Comparison of ENCODE assay signal across 29 mouse cellular contexts in the genomic region with DNA sequence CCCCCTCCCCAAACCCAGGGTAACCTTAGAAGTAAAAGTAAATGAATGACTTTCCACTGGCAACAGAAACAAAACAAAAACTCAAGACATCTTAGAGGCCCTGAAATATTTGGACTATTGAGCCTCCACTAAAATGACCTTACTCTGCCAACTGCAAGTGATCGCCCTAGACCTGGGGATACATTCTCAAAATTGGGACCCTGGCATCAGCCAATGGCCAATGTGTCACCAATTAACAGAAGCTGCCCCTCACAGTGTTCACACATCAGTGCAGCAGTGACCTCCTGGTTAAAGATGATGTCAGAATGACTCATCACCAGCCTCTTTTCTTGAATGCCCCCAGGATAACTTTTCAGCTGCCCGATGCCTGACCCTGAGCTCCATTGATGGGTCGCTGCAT. TPM values are rescaled to one million over a fixed set of nuclear protein-coding genes. Genes with fewer than 3 reads are reported as not detected.
"Had no signal": no experiment of that assay in that cellular context is flagged by ENCODE, and none has a peak within 500 bp of the region (broad histone marks: within the 10 kb centered on the region; RNA-seq: fewer than 3 reads in every experiment).

No protein-coding gene starts in this region.

- H3K9me3 ChIP-seq: neural tube, embryonic 13.5 days had no signal

- H3K4me3 ChIP-seq: layer of hippocampus, adult 2 months; left cerebral cortex, adult 2 months; liver, embryonic 13.5 days; myocyte; neural tube, embryonic 13.5 days had no signal

- H3K27me3 ChIP-seq: liver, embryonic 13.5 days; neural tube, embryonic 13.5 days had no signal

- H3K36me3 ChIP-seq: liver, embryonic 13.5 days; neural tube, embryonic 13.5 days had no signal

- ATAC-seq: intestine, postnatal 0 days; midbrain, embryonic 16.5 days had no signal

- H3K4me1 ChIP-seq: liver, embryonic 13.5 days; neural tube, embryonic 13.5 days had no signal

- H3K27ac ChIP-seq: layer of hippocampus, adult 2 months; left cerebral cortex, adult 2 months; liver, embryonic 13.5 days; neural tube, embryonic 13.5 days had no signal

- H3K9ac ChIP-seq: liver, embryonic 13.5 days; neural tube, embryonic 13.5 days had no signal

- H3K4me2 ChIP-seq: liver, embryonic 13.5 days; midbrain, embryonic 11.5 days; neural tube, embryonic 13.5 days had no signal

- DNase-seq: layer of hippocampus, adult 9-11 months; layer of hippocampus, postnatal 36 days; liver, embryonic 13.5 days; lung, adult 2 months; lung, postnatal 14 days; lung, postnatal 4 days; thymus, adult 18-20 months; thymus, postnatal 4 days had no signal

RNA-seq across cellular contexts. Expression of gene Gm6614, which starts 30.7 kb away (rescaled TPM):
- total RNA-seq: layer of hippocampus, adult 2 months; layer of hippocampus, postnatal 36 days; left cerebral cortex, adult 2 months; left cerebral cortex, postnatal 10 days; left cerebral cortex, postnatal 36 days; megakaryocyte progenitor cell, adult 5-6 weeks; megakaryocyte-erythroid progenitor cell, adult 5-6 weeks; monocyte, adult 5-6 weeks had no signal
- polyA plus RNA-seq: intestine, embryonic 14.5 days; intestine, postnatal 0 days; large intestine, adult 2 months; liver, adult 2 months; liver, embryonic 13.5 days; liver, embryonic 16.5 days; lung, adult 2 months; lung, embryonic 16.5 days; midbrain, embryonic 11.5 days; midbrain, embryonic 16.5 days; myocyte; neural tube, embryonic 13.5 days; small intestine, adult 2 months; spleen, adult 2 months; stomach, embryonic 16.5 days; testis, adult 2 months had no signal
